Mouse (Mus musculus) spleen, postnatal 10 days (tissue): ENCODE measurements around the gene Ipcef1.
A peak's percentile ranks its signal among the peaks of the same experiment; 100 is the strongest.
"Not testable (repeated sequence)": the region's sequence is repeated elsewhere in the genome, so short reads cannot be mapped to it uniquely, and the experiment has no call there.

Experiments
- DNase-seq, 2 experiments: peaks; one replicate each; pipeline ENCODE4 v3.0.0; 2021 to 2022; ENCODE audit warnings: low spot score in 2 of 2

Ipcef1 gene

GRCm38 (mm10) chr10:7035547-7035946 lies 16.7 kb downstream of the Ipcef1 start:
- DNase-seq: no peak

DNA sequence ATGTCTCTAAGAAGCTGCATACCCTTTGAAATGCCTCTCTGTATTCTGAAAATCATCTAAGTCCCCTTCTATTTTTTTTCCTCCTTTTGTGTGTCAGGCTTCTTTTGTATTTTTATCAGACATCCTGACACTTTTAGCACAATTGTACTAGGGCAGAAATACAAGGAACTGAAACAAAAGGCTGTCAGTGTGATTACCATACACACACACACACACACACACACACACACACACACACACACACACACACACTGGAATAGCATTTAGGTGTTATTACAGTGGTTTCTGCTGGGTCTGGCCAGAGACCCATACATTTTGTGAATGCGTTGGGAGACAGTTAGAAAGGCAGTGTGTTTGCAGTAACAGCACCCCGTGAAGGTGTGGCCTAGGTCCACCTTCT lies 18.8 kb downstream of the Ipcef1 start:
- no peak for DNase-seq

- no peak for DNase-seq
Measured at GRCm38 (mm10) chr10:7025028-7025427, 27.2 kb downstream of the Ipcef1 start.

DNA sequence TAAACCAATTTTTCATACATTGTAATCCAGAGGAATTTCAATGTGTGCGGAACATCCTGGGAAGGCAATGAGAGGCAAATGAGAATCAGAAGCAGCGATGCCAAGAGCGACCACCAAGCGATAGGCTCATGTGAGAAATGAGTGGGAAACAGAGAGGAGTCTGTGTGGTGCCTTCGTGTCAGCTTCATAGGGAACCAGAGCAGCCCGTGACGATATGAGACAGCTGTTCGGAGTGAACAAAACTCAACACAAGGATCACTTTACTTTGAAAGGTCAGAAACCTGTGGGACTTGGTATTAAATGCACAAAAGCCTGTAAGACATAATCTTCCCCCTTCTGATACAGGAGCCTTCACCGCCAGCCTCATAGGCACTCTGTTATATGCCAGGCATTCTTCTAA lies 31.7 kb downstream of the Ipcef1 start:
- no peak for DNase-seq

DNA sequence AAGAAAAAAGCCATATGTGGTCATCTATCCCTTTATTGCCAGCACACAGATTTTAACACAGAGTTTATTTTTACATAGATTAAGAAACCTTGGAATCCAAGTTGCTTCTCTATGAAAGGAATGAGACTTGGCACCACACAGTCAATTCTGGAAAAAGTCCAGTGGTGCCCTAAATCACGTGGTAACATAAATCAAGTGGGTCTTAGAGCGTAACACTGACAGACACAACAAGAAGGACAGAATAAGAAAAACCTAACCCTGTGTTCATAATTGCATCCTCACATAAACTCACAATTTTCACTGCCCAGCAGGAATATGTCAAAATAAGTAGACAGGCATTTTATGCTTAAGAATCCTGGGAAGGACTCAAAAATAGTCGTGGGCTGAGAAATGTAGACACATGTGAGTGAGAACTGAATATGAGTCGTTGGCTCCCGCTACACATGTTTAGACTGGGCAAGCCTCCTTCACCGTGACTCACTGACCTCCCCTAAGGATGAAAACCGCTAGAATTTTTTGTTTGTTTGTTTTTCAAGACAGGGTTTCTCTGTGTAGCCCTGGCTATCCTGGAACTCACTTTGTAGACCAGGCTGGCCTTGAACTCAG lies 32.4 kb downstream of the Ipcef1 start:
- DNase-seq: no peak

DNA sequence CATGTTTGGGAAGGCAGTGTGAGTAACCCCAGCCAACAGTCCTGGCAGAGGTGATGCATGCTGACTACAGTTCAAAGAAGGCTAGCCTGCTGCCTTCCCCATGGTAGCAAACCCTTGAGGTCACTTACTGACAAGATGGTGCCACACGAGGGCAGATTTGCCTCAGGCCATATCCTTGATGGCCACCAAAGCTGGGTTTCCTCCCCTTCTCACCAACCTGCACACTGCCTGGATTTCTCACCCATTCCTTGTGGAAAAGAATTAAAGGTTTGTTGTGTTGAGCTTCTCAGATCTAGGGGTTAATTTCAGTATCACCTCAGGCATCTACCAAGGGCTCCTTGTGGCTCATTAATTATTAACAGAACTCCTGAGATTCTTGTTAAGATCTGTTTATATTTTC lies 37.1 kb downstream of the Ipcef1 start:
- DNase-seq: no peak

GRCm38 (mm10) chr10:7010543-7010942 lies 41.7 kb downstream of the Ipcef1 start:
- DNase-seq: no peak

DNA sequence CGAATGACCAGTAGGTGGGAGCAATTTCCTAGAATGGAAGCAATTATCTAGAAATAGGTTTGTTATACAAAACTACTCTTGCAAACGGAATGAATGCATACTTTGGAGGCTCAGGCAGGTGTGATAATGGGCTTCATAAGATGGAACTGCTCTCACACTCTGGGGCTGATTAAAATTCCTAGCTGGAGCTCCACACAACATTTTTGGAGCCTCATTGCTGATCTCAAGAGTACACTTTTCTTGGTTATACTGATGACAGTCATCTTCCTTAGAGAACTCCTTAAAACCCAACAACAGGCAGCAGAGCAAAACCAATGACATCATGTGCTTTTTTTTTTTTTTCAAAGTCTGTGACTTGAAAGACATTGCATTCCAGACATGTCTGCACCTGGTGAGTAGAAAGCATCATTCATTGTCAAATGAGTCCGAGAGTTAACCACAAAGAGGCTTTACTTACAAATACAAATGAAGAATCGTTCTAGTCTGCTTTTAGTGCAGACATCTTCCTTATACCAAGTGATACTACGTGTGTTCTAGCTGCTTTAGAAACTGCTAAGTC lies 47.2 kb downstream of the Ipcef1 start:
- no peak for DNase-seq

DNA sequence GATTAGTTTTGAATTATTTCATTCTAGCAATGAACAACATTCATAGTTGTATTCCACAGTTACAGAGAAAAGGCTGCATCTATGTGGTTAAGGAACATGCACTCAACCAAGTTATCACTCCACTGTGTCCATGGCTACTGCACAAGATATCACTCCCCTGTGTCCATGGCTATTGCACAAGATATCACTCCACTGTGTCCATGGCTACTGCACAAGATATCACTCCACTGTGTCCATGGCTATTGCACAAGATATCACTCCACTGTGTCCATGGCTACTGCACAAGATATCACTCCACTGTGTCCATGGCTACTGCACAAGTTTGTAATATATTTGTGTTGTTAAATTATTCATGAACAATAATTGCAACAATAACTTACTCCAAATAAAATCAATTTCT lies 48.4 kb downstream of the Ipcef1 start:
- not testable (repeated sequence) for DNase-seq

DNA sequence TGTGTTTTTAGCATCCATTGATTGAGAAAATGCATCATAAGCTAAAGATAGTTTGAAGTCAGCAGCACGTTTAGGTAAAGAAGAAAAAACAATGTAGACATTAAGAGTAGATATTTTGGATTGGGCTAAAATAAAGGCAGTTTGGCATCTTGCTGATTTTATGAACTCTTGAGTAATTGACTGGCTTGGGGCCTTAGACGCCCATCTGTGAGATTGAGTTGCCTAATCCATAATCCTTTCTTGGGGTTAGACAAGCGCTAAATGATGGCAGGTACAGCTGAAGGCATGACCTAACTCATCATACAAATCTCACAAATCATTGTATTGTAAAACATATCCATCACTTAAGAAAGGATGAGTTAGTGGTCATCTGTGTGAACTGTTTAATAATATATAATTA lies 52.9 kb downstream of the Ipcef1 start:
- DNase-seq: no peak

- no peak for DNase-seq
Measured at GRCm38 (mm10) chr10:6998576-6999250, 53.6 kb downstream of the Ipcef1 start.

- DNase-seq: no peak
Measured at GRCm38 (mm10) chr10:6996895-6997294, 55.4 kb downstream of the Ipcef1 start.

GRCm38 (mm10) chr10:6988555-6988954 lies 63.7 kb downstream of the Ipcef1 start:
- DNase-seq: no peak

DNA sequence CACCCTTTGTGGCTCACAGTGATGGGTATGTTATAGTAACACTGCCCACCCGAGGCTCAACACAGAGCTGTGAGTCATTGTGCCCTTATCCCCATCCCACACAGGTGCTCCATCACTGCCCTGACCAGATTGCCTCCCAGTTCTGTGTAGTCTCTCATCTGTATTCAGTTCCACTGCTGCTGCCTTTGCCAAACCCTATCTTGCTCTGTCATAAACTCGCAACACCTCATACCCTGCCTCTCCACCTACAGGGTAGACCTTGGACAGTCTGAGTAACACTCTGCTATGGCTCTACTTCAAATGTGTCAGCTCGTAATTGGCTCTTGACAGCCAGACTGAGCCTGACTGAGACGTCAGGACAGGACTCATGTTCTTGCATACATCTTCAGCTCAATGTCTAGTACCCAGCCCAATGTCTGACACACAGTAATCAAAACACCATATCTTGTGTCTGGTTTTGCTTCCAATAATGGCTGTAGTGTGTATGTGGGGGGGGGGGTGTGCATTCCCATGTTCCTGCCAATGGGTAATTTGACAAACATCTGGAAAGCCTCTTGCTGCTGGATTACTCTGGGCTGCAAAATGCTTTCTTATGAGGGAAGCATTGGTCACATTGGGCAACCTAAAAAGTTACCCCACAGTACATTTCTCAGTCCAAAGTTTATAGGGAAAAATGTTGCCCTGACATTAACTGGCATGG lies 64.7 kb downstream of the Ipcef1 start:
- DNase-seq: no peak

GRCm38 (mm10) chr10:6986246-6986645 lies 66.0 kb downstream of the Ipcef1 start:
- DNase-seq: no peak

DNA sequence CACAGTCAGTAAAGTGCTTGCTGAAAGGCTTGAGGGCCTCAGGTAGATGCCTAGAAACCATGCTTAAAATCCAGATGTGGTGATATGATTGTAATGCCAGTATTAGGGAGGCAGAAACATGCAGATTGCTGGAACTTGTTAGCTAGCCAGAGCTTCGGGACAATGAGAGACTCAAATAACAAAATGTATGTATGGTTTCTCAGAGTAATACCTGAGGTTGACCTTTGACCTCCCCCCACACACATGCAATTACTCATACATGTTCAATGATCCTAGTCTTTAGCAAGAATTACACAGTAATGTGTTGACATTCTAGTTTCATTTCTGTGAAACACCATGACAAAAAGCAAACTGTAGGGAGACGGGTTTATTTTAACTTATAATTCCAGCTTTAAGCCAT lies 68.8 kb downstream of the Ipcef1 start:
- no peak for DNase-seq

DNA sequence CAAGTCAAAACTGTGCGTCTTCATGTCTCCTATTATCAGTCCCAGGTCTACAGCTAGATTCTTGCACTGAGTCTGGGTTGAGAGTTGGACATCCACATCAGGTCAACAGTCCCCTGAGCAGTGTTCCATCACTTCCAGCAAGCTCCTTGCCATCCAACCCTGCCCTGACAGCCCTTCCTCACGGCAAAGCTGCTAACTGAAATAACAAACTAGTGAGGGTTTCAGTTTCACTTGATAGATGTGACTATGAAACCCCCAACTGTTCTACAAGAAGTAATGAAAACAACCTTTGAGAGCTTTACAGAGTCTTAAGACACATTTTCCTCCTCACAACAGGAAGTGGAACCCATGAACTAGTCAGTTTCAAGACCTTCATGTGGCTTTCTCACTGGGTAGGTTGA lies 69.5 kb downstream of the Ipcef1 start:
- peak in 1 of 2 experiments; percentile 34 for DNase-seq

GRCm38 (mm10) chr10:6980236-6980635 lies 72.0 kb downstream of the Ipcef1 start:
- DNase-seq: no peak

DNA sequence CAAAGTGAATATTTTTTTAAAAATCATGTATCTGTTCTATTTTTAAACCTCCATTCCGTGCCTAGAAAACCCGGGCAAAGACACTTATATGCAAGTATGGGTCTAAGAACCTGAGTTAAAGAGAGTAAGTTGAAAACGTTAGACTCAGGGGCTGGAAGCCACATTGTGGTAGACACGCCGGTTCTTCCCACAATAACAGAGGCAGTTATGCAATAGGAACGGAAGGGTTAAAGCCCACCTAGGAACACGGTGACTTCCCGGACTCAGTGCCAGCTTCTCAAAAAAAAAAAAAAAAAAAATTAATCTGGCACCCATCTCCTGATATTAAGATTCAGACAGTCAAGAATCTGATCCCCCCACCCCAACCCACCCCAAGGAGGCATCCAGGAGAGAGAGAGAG lies 72.5 kb downstream of the Ipcef1 start:
- no peak for DNase-seq

DNA sequence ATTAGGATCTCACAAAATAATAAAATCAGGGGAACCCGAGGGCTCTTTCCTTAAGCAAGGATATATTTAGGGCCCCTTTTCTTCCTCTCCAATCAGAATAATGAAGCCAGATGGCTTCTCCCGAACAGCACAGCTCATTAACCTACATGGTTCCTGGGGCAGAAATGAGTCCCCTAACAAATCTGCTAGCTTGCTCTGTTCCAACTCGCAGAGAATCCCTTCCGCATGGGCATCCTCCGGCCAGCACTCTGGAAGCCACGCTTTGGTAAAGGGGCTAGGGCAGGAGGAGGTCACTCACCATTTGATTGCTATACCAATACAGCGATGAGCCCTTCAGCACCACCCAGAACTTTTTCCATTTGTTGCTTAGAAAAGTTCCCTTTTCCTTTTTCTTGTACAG lies 73.1 kb downstream of the Ipcef1 start:
- no peak for DNase-seq

GRCm38 (mm10) chr10:6978733-6979132 lies 73.5 kb downstream of the Ipcef1 start:
- no peak for DNase-seq

- no peak for DNase-seq
Measured at GRCm38 (mm10) chr10:6977843-6978242, 74.4 kb downstream of the Ipcef1 start.

- DNase-seq: no peak
Measured at GRCm38 (mm10) chr10:6968334-6968733, 83.9 kb downstream of the Ipcef1 start.
